Mouse (Mus musculus) heart, adult 8-10 months (tissue): ENCODE measurements around the gene Slit2. TPM values are rescaled to one million over a fixed set of nuclear protein-coding genes. Genes with fewer than 3 reads are reported as not detected.
A peak's percentile ranks its signal among the peaks of the same experiment; 100 is the strongest.

Source experiments
- DNase-seq: peaks from one replicate; pipeline ENCODE4 v3.0.0; 2022; ENCODE audit warnings: low spot score
- total RNA-seq, 4 experiments: library from RNA; stranded (reverse); gene quantifications; 2 replicates each; pipeline ENCODE4 v1.2.4; 2022

The Slit2 gene
- total RNA-seq = 1 to 10 TPM; 3.5 to 5.9 (median 4.7) TPM

GRCm38 (mm10) chr5:47982941-47983701 lies at the start of gene Slit2:
TSS of gene Slit2 (plus strand) at chr5:47983138.
- peak; percentile 55 for DNase-seq

DNA sequence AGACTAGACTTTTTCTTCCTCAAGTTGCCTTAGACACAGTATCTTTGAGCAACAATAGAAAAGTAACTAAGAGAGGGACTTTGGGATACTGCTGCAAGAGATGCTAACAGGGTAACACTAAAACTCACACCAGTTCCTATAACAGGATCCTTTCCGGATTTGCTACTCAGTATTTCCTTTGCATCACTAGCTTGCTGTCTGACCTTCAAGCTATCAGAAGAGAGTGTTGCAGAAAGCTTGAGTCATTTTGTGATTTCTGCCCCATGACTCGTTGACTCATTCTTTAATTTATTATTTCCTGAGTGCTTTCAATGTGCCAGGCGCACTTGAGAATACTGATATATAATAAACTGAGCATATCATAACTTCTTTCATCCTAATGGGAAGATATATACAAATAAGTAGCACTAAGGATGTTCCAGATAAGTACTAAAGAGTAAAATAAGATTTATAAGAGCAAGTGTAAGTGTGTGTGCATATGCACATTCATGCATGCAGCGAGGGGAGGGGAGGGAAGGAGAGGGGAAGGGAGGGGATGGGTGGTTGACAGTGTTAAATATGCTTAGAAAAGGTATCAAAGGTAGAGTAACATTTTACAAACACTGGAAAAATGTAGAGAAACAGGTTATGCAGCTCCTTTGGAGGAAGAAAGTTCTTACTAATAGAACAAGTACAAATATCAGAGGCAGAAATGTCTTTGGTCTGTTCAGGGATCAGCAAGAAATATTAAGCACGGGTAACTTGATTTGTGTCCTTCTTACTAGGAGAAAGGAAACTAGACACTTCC lies 44.2 kb upstream of the Slit2 start:
- DNase-seq = no peak

- DNase-seq = no peak
Observed at GRCm38 (mm10) chr5:47956451-47956850, 26.5 kb upstream of the Slit2 start.

DNA sequence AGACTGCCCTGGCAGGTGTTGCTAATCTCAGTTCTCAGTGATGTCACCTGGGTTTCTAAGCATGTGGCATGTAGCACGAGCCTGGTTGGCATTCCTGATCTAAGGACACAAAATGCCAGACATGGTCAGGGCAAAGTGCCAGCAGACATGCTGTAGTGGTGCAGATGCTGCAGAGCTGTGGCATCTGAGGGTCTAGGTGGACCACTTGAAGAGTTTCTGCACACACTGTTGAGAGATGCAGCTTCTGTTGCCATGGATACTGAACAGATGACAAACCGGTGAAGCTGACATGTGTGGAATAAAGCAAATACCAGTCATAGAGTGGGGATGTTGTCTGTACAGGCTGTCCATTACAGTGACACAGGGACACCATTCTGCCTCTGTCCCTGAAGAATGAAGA lies 7.1 kb upstream of the Slit2 start:
- DNase-seq = no peak

DNA sequence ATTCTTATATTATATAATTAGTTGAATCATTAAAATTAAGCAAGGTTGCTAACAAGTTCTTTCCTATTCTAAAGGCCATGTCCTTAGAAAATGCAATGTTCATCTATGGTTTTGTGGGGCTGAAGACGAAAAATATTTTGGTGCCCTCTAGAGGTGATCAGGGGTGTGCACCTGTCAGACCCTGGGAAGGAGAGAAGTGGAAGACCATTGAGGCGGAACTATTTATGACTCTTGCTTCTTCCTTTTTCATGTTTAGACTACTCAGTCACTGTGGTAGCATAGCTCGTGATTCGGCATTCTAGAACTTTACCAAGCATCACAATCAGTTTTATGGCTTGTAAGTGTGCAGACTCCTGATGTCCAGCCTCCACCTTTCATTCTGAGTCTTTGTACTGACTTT lies 3.6 kb upstream of the Slit2 start:
- DNase-seq = no peak

DNA sequence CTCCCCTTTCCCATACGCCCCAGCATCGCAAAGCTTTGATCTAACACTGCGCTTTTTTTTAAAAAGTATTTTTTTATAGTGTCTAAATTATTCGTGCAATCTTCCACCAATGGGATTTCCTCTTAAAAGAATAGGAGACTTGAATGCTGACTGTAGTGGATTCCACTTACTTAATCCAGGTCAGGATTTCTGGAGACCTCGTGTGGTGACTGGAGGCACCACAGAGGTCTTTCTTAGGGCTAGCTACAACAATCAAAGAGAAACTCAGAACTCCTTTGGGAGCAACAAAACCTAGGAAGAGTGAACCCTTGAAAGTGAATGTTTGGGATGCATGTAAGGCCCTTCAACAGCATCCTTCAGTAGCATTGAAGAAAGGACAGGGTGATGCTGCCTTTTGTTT lies 2.5 kb upstream of the Slit2 start:
- no peak for DNase-seq

DNA sequence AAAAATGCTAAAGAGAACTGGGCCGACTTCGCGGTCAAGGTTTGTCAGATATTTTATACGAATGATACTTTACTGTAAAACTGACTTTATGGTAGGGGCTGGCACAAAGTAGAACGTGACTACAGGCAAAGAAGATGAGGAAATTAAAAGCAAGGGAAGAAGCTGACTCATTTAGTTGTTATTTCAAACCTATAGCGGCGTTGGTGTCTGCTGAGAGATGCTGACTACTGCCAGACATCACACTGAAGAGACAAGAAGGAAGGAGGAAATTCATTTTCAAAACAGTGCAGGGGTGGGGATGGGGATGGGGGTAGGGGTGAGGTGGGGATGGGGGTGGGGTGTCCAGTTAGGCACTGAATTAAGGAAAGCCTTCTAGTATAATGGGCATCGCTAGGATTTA lies 987 bp upstream of the Slit2 start:
- DNase-seq = no peak

DNA sequence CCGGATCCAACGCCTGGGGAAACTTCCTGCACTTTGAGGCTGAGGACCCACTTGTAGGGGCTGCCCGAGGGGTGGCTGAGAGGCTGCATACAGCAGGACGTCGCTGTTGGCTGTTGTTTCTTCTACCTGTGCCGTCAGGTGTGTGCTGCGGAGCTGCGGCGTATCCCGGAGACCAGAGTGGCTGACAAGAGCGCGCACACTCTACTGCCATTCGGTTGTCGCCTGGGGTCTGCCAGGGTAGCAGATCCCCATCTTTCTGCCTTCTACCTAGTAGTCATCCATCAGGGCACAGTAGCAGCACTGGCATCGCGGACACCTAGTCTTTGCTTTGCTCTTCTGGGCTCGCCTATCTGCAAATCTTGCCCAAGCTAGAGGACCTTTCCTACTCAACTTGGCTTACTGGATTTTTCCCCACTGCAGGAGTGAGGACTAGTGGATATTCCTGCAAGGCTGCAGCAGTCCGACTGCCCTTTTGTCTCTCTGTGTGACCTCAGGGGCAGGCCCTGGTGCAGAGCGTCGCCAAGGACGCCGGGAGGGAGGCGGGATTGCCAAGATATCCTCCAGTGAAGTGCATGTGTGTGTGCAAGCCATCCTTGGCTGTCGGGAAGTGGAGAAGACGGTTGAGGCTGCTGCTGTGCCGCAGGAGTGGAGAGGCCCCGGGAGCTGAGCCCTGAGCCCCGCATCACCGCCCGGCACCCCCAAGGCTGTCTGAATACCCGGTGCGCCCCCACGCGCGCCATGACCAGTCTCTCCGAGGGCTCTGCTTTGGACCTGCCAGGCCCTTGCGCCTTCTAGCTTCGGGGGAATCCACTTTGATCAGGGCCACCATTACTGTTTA lies 1.0 kb downstream of the Slit2 start:
- DNase-seq = peak; percentile 9

DNA sequence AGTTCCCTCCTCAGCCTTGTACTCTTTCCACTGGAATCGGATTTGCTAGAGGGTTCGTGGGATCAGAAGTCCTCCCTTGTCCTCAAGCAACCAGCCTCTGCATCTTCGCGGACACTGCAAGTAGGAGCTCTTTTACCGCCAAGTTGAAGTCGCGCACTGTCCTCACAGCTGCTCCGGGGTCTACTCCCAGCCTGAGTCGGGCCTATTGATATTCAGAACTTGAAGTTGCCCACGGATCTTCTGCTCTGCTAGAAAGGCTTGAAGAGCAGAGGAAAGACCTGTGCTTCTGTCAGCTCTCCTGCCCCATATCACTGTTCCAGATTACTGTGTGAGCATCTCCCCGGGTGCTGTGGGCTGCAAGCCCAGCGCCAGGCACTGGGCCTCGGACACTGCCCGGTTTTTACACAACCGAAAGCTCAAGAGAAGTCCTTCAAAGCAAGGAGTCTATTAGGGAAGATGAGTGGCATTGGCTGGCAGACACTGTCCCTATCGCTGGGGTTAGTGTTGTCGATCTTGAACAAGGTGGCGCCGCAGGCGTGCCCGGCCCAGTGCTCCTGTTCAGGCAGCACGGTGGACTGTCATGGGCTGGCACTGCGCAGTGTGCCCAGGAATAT lies 1.8 kb downstream of the Slit2 start:
- DNase-seq = no peak

DNA sequence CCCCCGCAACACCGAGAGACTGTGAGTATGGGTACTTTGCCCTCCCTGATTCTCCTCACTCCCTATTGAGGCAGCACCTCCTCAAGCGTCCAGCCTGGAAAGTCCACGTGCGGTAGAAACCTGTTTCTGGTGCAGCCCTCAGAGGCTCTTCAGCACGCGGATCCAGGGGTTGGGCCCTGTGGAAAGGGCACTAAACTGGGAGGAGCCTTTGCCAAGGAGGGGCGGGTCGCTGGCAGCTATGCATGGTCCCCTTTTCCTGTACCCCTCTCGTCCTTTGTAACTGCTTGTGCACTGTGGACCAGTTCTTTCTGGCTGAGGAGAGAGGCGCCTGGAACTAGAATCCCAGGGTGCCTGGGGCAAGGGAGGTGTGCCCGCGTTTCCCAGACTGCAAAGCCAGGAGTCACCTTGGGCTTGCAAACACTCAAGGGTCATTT lies 2.3 kb downstream of the Slit2 start:
- DNase-seq = no peak

DNA sequence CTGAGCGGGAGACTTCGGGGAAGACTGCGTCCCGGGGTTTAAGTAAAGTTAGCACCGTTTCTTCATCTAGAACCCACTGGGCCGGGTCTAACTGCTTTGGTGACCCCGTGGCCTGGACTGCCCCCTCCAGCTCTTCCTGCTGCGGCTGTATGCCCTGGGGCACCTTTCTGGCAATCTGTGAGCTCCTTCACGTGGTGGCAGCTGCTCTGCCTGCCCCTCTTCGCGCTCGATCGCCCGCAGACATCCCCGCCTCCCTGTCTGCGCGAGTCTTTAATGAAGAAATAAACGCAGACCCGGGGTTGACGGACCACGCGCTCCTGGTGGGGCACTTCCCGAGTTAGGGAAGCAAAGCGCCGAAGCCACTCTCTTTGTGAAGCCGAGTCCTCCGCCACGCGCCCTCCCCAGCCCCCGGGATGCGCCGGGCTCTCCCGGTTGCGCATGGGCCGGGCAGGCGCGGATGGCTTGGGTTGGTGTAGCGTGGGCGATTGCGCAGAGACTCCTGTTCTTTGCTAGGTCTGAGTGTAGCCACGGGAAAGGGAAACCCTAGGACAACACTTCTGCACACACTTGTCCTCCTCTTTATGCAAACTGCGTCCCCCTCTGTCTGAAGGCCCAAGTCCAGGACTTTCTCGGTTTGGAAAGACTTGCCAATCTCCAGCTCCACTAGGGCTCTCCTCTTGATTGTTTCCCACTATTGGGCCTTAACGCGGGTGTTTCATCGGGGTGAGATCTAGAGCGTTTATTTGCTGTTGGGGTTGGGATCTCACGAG lies 3.1 kb downstream of the Slit2 start:
- no peak for DNase-seq

- no peak for DNase-seq
Observed at GRCm38 (mm10) chr5:47990926-47991325, 8.0 kb downstream of the Slit2 start.

- DNase-seq = no peak
Observed at GRCm38 (mm10) chr5:48003708-48004415, 20.9 kb downstream of the Slit2 start.

- no peak for DNase-seq
Observed at GRCm38 (mm10) chr5:48005533-48005932, 22.6 kb downstream of the Slit2 start.

GRCm38 (mm10) chr5:48006059-48006458 lies 23.1 kb downstream of the Slit2 start:
- no peak for DNase-seq

DNA sequence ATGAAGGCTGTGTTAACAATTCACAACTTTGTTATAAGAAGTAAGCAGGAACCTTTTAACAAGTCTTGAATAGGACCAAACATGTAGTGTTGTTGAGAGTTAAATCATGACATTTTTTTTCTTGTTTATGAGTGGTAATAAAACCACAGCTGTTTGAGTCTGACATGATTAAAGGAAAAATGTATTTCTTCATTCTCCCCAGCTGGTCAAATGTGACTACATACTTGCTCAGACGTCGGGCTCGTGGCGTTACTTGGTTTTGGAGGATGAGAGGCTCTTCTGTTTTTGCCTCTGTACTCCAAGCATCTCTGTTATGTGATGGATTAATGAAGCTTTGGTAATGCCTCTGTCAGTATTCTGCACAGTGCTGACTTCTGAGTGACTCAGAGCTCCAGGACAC lies 40.5 kb downstream of the Slit2 start:
- DNase-seq = no peak

DNA sequence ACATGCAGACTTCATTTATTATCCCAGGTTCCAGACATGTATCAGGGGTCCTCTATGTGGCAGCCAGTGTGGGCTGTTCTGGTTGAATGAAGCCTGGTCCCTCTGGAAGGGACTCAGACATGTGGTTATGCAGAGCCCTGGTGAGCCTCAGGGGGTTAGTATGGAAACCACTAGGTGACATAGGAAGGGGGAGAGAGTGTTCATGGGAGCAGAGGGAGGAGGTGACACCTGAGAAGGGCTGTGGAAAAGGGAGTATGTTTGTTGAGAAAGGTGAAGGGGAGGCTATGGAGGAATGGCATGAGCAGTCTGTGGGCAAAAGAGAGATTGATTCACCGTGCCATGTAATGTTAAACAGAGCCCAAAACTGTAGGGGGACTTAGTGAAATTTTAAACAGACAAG lies 51.9 kb downstream of the Slit2 start:
- DNase-seq = no peak

- DNase-seq = no peak
Observed at GRCm38 (mm10) chr5:48038033-48038432, 55.1 kb downstream of the Slit2 start.

GRCm38 (mm10) chr5:48048986-48049751 lies 66.2 kb downstream of the Slit2 start:
- DNase-seq = no peak
